Comparison of ENCODE assay signal across 10 mouse cellular contexts in the genomic region with DNA sequence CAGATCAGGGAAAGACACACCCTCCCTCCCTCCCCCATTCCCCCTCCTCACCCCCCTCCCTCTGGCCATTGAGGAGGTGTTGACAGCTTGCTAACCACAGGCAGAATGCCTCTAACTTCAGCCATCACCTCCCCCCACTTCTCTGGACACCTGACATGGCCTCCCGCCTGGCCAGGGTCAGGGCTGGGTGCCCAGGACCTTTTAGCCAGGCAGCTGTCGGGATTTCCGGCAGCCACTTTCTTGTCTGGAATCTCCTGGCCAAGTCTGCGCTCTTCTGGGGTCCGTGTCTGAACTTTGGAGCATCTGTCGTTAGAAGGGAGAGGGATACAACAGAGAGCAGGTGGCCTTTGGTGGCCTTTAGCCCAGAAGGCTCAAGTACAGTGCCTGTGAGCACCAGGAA. TPM values are rescaled to one million over a fixed set of nuclear protein-coding genes. Genes with fewer than 3 reads are reported as not detected.
DNase-seq lines count a peak whose midpoint lies in the region; ATAC-seq lines count a peak whose summit lies in the region.
"Had no signal": no experiment of that assay in that cellular context is flagged by ENCODE, and none has a peak within 500 bp of the region (broad histone marks: within the 10 kb centered on the region; RNA-seq: fewer than 3 reads in every experiment).

No protein-coding gene starts in this region.

- peaks cover 4% of the 10 kb centered on the region for H3K9me3 ChIP-seq in hindbrain, embryonic 10.5 days
- no peaks in the 10 kb centered on the region for H3K9me3 ChIP-seq in hindbrain, embryonic 11.5 days (ENCODE audit: control insufficient read depth, low read length)
- H3K9me3 ChIP-seq in lung, embryonic 15.5 days, result no peaks in the 10 kb centered on the region

- intact Hi-C loops in heart, postnatal 25 days (cut with DNase I), result no loop called here

- H3K36me3 ChIP-seq in hindbrain, embryonic 10.5 days, result no peaks in the 10 kb centered on the region
- no peaks in the 10 kb centered on the region for H3K36me3 ChIP-seq in hindbrain, embryonic 11.5 days (ENCODE audit: control insufficient read depth, insufficient read depth, low read length)
- no peaks in the 10 kb centered on the region for H3K36me3 ChIP-seq in lung, embryonic 15.5 days

- peaks cover 37% of the 10 kb centered on the region for H3K4me1 ChIP-seq in hindbrain, embryonic 10.5 days (replicated peaks)
- no peaks in the 10 kb centered on the region for H3K4me1 ChIP-seq in hindbrain, embryonic 11.5 days (replicated peaks; ENCODE audit: control insufficient read depth, insufficient read depth, low read length)
- H3K4me1 ChIP-seq in lung, embryonic 15.5 days, result peaks cover 21% of the 10 kb centered on the region

- peak; percentile 63 for DNase-seq in hindbrain, embryonic 10.5 days (ENCODE audit: low spot score)
- no peak for DNase-seq in hindbrain, embryonic 11.5 days (ENCODE audit: low spot score)
- DNase-seq in gastrocnemius, adult 18-20 months (ENCODE audit: low spot score), result peak; percentile 89
- DNase-seq in heart, postnatal 25 days (ENCODE audit: low spot score), result peak; percentile 54
- no peak for DNase-seq in frontal cortex, postnatal 14 days (ENCODE audit: low spot score in 2 of 2)
- DNase-seq in frontal cortex, postnatal 25 days (ENCODE audit: low spot score in 2 of 2), result no peak
- DNase-seq in thymus, postnatal 10 days (ENCODE audit: low spot score in 2 of 2), result no peak
- DNase-seq: right cerebral cortex, adult 18-20 months had no signal

- no peaks in the 10 kb centered on the region for H3K27me3 ChIP-seq in hindbrain, embryonic 10.5 days (ENCODE audit: insufficient read depth, poor library complexity, severe bottlenecking)
- H3K27me3 ChIP-seq in hindbrain, embryonic 11.5 days (ENCODE audit: control insufficient read depth, insufficient read depth, low read length), result no peaks in the 10 kb centered on the region
- H3K27me3 ChIP-seq in lung, embryonic 15.5 days, result no peaks in the 10 kb centered on the region

- no peak overlapping the region for H3K4me3 ChIP-seq in hindbrain, embryonic 10.5 days
- no peak overlapping the region for H3K4me3 ChIP-seq in hindbrain, embryonic 11.5 days (ENCODE audit: low read depth, low read length)
- H3K4me3 ChIP-seq in lung, embryonic 15.5 days, result no peak overlapping the region

- no peak overlapping the region for H3K9ac ChIP-seq in hindbrain, embryonic 11.5 days (ENCODE audit: low read depth, low read length)
- H3K9ac ChIP-seq in lung, embryonic 15.5 days, result no peak overlapping the region

- WGBS in hindbrain, embryonic 10.5 days, result 30% methylated on average over 6 of the region's 6 CpGs
- 27% methylated on average over 6 of the region's 6 CpGs for WGBS in hindbrain, embryonic 11.5 days
- 12% methylated on average over 6 of the region's 6 CpGs for WGBS in lung, embryonic 15.5 days

- ATAC-seq in hindbrain, embryonic 11.5 days (ENCODE audit: low FRiP score), result no peak
- peak; percentile 58; the same call in 1 of the 2 replicates for ATAC-seq in lung, embryonic 15.5 days (ENCODE audit: borderline replicate concordance, extremely low read depth, low FRiP score, low TSS enrichment)

- H3K27ac ChIP-seq in hindbrain, embryonic 10.5 days, result peak overlapping the region; percentile 60; the same call in 1 of the 2 replicates
- no peak overlapping the region for H3K27ac ChIP-seq in hindbrain, embryonic 11.5 days (ENCODE audit: low read depth, low read length)
- H3K27ac ChIP-seq in lung, embryonic 15.5 days, result peak overlapping the region; percentile 30
- H3K27ac ChIP-seq: macrophage had no signal

- no peak overlapping the region for H3K4me2 ChIP-seq in hindbrain, embryonic 11.5 days (replicated peaks; ENCODE audit: low read depth, low read length)
- H3K4me2 ChIP-seq in lung, embryonic 15.5 days, result no peak overlapping the region

RNA-seq across cellular contexts. Expression of a gene that starts 24.0 kb away (rescaled TPM):
- polyA plus RNA-seq in hindbrain, embryonic 10.5 days (2016; fragmentation: Nextera tagmentation; extraction: Ambion mirVana), result 912 and 973 TPM in 2 replicates
- polyA plus RNA-seq in hindbrain, embryonic 11.5 days (2014; fragmentation: Nextera tagmentation; extraction: Ambion mirVana), result 882 and 903 TPM in 2 replicates
- total RNA-seq in gastrocnemius, adult 18-20 months (2021), result 100 to 1,000 TPM; 280 to 298 TPM
- 100 to 1,000 TPM; 296 to 309 TPM for total RNA-seq in heart, postnatal 25 days (2021)
- polyA plus RNA-seq in lung, embryonic 15.5 days (2015; fragmentation: Nextera tagmentation; extraction: Ambion mirVana), result 988 and 1,033 TPM in 2 replicates

RNA-seq across cellular contexts. Expression of a gene that starts 32.8 kb away (rescaled TPM):
- polyA plus RNA-seq in hindbrain, embryonic 10.5 days (2016; fragmentation: Nextera tagmentation; extraction: Ambion mirVana), result 36.7 and 37.0 TPM in 2 replicates
- polyA plus RNA-seq in hindbrain, embryonic 11.5 days (2014; fragmentation: Nextera tagmentation; extraction: Ambion mirVana), result 26.4 and 30.3 TPM in 2 replicates
- total RNA-seq in gastrocnemius, adult 18-20 months (2021), result 10 to 100 TPM; 10.0 to 13.0 TPM
- 10 to 100 TPM; 22.4 to 28.6 TPM for total RNA-seq in heart, postnatal 25 days (2021)
- 31.6 and 32.6 TPM in 2 replicates for polyA plus RNA-seq in lung, embryonic 15.5 days (2015; fragmentation: Nextera tagmentation; extraction: Ambion mirVana)

RNA-seq across cellular contexts. Expression of a gene that starts 36.8 kb away (rescaled TPM):
- 16.1 and 16.6 TPM in 2 replicates for polyA plus RNA-seq in hindbrain, embryonic 10.5 days (2016; fragmentation: Nextera tagmentation; extraction: Ambion mirVana)
- polyA plus RNA-seq in hindbrain, embryonic 11.5 days (2014; fragmentation: Nextera tagmentation; extraction: Ambion mirVana), result 25.0 and 25.8 TPM in 2 replicates
- total RNA-seq in gastrocnemius, adult 18-20 months (2021), result 10 to 100 TPM; 15.3 to 27.6 TPM
- total RNA-seq in heart, postnatal 25 days (2021), result 10 to 100 TPM; 43.6 to 67.0 TPM
- polyA plus RNA-seq in lung, embryonic 15.5 days (2015; fragmentation: Nextera tagmentation; extraction: Ambion mirVana), result 16.5 and 17.5 TPM in 2 replicates

RNA-seq across cellular contexts. Expression of a gene that starts 42.0 kb away (rescaled TPM):
- 5.7 and 6.0 TPM in 2 replicates for polyA plus RNA-seq in hindbrain, embryonic 10.5 days (2016; fragmentation: Nextera tagmentation; extraction: Ambion mirVana)
- 4.2 and 6.0 TPM in 2 replicates for polyA plus RNA-seq in hindbrain, embryonic 11.5 days (2014; fragmentation: Nextera tagmentation; extraction: Ambion mirVana)
- total RNA-seq in gastrocnemius, adult 18-20 months (2021), result 1 to 10 TPM; 4.0 to 4.1 TPM
- 1 to 10 TPM; 6.3 to 6.7 TPM for total RNA-seq in heart, postnatal 25 days (2021)
- polyA plus RNA-seq in lung, embryonic 15.5 days (2015; fragmentation: Nextera tagmentation; extraction: Ambion mirVana), result 12.8 and 15.3 TPM in 2 replicates

RNA-seq across cellular contexts. Expression of a gene that starts 42.2 kb away (rescaled TPM):
- polyA plus RNA-seq in hindbrain, embryonic 10.5 days (2016; fragmentation: Nextera tagmentation; extraction: Ambion mirVana), result 39.7 and 41.9 TPM in 2 replicates
- polyA plus RNA-seq in hindbrain, embryonic 11.5 days (2014; fragmentation: Nextera tagmentation; extraction: Ambion mirVana), result 31.2 and 34.7 TPM in 2 replicates
- total RNA-seq in gastrocnemius, adult 18-20 months (2021), result 10 to 100 TPM; 16.9 to 17.0 TPM
- 10 to 100 TPM; 20.2 to 21.3 TPM for total RNA-seq in heart, postnatal 25 days (2021)
- 52.5 and 53.2 TPM in 2 replicates for polyA plus RNA-seq in lung, embryonic 15.5 days (2015; fragmentation: Nextera tagmentation; extraction: Ambion mirVana)

Comparison
In these comparisons a context has a peak if more than half of its experiments do, and no peak if none do; other contexts are left out.
1. DNase-seq: peak in hindbrain, embryonic 10.5 days (single experiment), gastrocnemius, adult 18-20 months (single experiment) and heart, postnatal 25 days (single experiment); none in hindbrain, embryonic 11.5 days (single experiment), frontal cortex, postnatal 14 days (0 of 2), frontal cortex, postnatal 25 days (0 of 2) and thymus, postnatal 10 days (0 of 2).